Mouse (Mus musculus): Measurements from ENCODE around the gene Hist1h2bn. TPM values are rescaled to one million over a fixed set of nuclear protein-coding genes. Genes with fewer than 3 reads are reported as not detected.
"Not testable (repeated sequence)": the region's sequence is repeated elsewhere in the genome, so short reads cannot be mapped to it uniquely, and the experiment has no call there.

Hist1h2bn gene
- polyA plus RNA-seq, 1 experiment from 2014 or later, result 3.5 TPM

GRCm38 (mm10) chr13:21715864-21716539 lies 37.9 kb upstream of the Hist1h2bn start, which contains the start of the genes Hist1h2bl and Hist1h2ai:
TSS of gene Hist1h2bl (minus strand) at chr13:21716143.
TSS of gene Hist1h2ai (plus strand) at chr13:21716422.
- H3K36me3 ChIP-seq (ENCODE audit: control insufficient read depth, insufficient read depth, low read length); H3K27me3 ChIP-seq (replicated peaks; ENCODE audit: control insufficient read depth, insufficient read depth, low read length); H3K9me3 ChIP-seq (ENCODE audit: control insufficient read depth, low read length): not testable (repeated sequence)
- DNase-seq (ENCODE audit: low spot score), result peak; percentile 99
- Histone ChIP-seq H3K9ac (ENCODE audit: low read depth, low read length) (peak within 1 kb of the TSS; percentile 72), H3K4me3 (ENCODE audit: low read depth, low read length) (peak within 1 kb of the TSS; percentile 48), H3K27ac (replicated peaks; ENCODE audit: low read depth, low read length) (peak within 1 kb of the TSS; percentile 93), H3K4me1 (ENCODE audit: control insufficient read depth, insufficient read depth, low read length) (peaks cover 23% of the 10 kb centered on the region), H3K4me2 (ENCODE audit: low read depth, low read length) (peak within 1 kb of the TSS; percentile 75)
- 0% methylated on average over 23 of the region's 50 CpGs for WGBS
- peak; percentile 92 for ATAC-seq (ENCODE audit: low read depth)

GRCm38 (mm10) chr13:21716540-21717391 lies 37.2 kb upstream of the Hist1h2bn start:
- not testable (repeated sequence) for H3K27me3 ChIP-seq (replicated peaks; ENCODE audit: control insufficient read depth, insufficient read depth, low read length); H3K9me3 ChIP-seq (ENCODE audit: control insufficient read depth, low read length); H3K36me3 ChIP-seq (ENCODE audit: control insufficient read depth, insufficient read depth, low read length)
- H3K27ac ChIP-seq (replicated peaks; ENCODE audit: low read depth, low read length), result peak overlapping the region; percentile 93
- DNase-seq (ENCODE audit: low spot score) (peak; percentile 61), ATAC-seq (ENCODE audit: low read depth) (peak; percentile 4; the same call in 1 of the 2 replicates)
- peak overlapping the region; percentile 69 for H3K9ac ChIP-seq (ENCODE audit: low read depth, low read length)
- peak overlapping the region; percentile 48 for H3K4me3 ChIP-seq (ENCODE audit: low read depth, low read length)
- 0% methylated on average over 8 of the region's 38 CpGs for WGBS
- peaks cover 25% of the 10 kb centered on the region for H3K4me1 ChIP-seq (ENCODE audit: control insufficient read depth, insufficient read depth, low read length)
- peak overlapping the region; percentile 75 for H3K4me2 ChIP-seq (ENCODE audit: low read depth, low read length)

- ATAC-seq (ENCODE audit: low read depth), result peak; percentile 42
- not testable (repeated sequence) for H3K36me3 ChIP-seq (ENCODE audit: control insufficient read depth, insufficient read depth, low read length); H3K9me3 ChIP-seq (ENCODE audit: control insufficient read depth, low read length); H3K27me3 ChIP-seq (replicated peaks; ENCODE audit: control insufficient read depth, insufficient read depth, low read length)
- Histone ChIP-seq H3K4me3 (ENCODE audit: low read depth, low read length) (peak within 1 kb of the TSS; percentile 48), H3K9ac (ENCODE audit: low read depth, low read length) (peak within 1 kb of the TSS; percentile 73), H3K4me1 (ENCODE audit: control insufficient read depth, insufficient read depth, low read length) (peaks cover 27% of the 10 kb centered on the region), H3K4me2 (ENCODE audit: low read depth, low read length) (peak within 1 kb of the TSS; percentile 75), H3K27ac (replicated peaks; ENCODE audit: low read depth, low read length) (peak within 1 kb of the TSS; percentile 93)
- peak; percentile 97 for DNase-seq (ENCODE audit: low spot score)
- under 1% methylated on average over 20 of the region's 56 CpGs for WGBS
Observed at GRCm38 (mm10) chr13:21717397-21718357, 36.2 kb upstream of the Hist1h2bn start, which contains the start of gene Hist1h3h. TSS of gene Hist1h3h (plus strand) at chr13:21717659.

- H3K36me3 ChIP-seq (ENCODE audit: control insufficient read depth, insufficient read depth, low read length), result no peaks in the 10 kb centered on the region
- peaks cover 28% of the 10 kb centered on the region for H3K4me1 ChIP-seq (ENCODE audit: control insufficient read depth, insufficient read depth, low read length)
- H3K9me3 ChIP-seq (ENCODE audit: control insufficient read depth, low read length), result no peaks in the 10 kb centered on the region
- 42% methylated on average over 4 of the region's 4 CpGs for WGBS
- H3K27me3 ChIP-seq (replicated peaks; ENCODE audit: control insufficient read depth, insufficient read depth, low read length), result no peaks in the 10 kb centered on the region
- H3K27ac ChIP-seq (replicated peaks; ENCODE audit: low read depth, low read length), result peak overlapping the region; percentile 90
- no peak for DNase-seq (ENCODE audit: low spot score)
- ATAC-seq (ENCODE audit: low read depth), result no peak
- H3K4me3 ChIP-seq (ENCODE audit: low read depth, low read length), result peak overlapping the region; percentile 48
- peak overlapping the region; percentile 73 for H3K9ac ChIP-seq (ENCODE audit: low read depth, low read length)
- peak overlapping the region; percentile 66 for H3K4me2 ChIP-seq (ENCODE audit: low read depth, low read length)
Observed at GRCm38 (mm10) chr13:21718381-21719080, 35.4 kb upstream of the Hist1h2bn start.

- peak; percentile 2; the same call in 1 of the 2 replicates for ATAC-seq (ENCODE audit: low read depth)
- H3K4me2 ChIP-seq (ENCODE audit: low read depth, low read length), result peak overlapping the region; percentile 52
- peak overlapping the region; percentile 88 for H3K27ac ChIP-seq (replicated peaks; ENCODE audit: low read depth, low read length)
- not testable (repeated sequence) for DNase-seq (ENCODE audit: low spot score); H3K27me3 ChIP-seq (replicated peaks; ENCODE audit: control insufficient read depth, insufficient read depth, low read length); H3K36me3 ChIP-seq (ENCODE audit: control insufficient read depth, insufficient read depth, low read length); H3K9me3 ChIP-seq (ENCODE audit: control insufficient read depth, low read length)
- peaks cover 21% of the 10 kb centered on the region for H3K4me1 ChIP-seq (ENCODE audit: control insufficient read depth, insufficient read depth, low read length)
- 3% methylated on average over 15 of the region's 44 CpGs for WGBS
- peak overlapping the region; percentile 42 for H3K4me3 ChIP-seq (ENCODE audit: low read depth, low read length)
- H3K9ac ChIP-seq (ENCODE audit: low read depth, low read length), result peak overlapping the region; percentile 60
Observed at GRCm38 (mm10) chr13:21721107-21721756, 32.7 kb upstream of the Hist1h2bn start.

- peak within 1 kb of the TSS; percentile 42 for H3K4me3 ChIP-seq (ENCODE audit: low read depth, low read length)
- peak within 1 kb of the TSS; percentile 88 for H3K27ac ChIP-seq (replicated peaks; ENCODE audit: low read depth, low read length)
- ATAC-seq (ENCODE audit: low read depth) (peak; percentile 97), DNase-seq (ENCODE audit: low spot score) (peak; percentile 98)
- peaks cover 20% of the 10 kb centered on the region for H3K4me1 ChIP-seq (ENCODE audit: control insufficient read depth, insufficient read depth, low read length)
- not testable (repeated sequence) for H3K9me3 ChIP-seq (ENCODE audit: control insufficient read depth, low read length); H3K36me3 ChIP-seq (ENCODE audit: control insufficient read depth, insufficient read depth, low read length); H3K27me3 ChIP-seq (replicated peaks; ENCODE audit: control insufficient read depth, insufficient read depth, low read length)
- peak within 1 kb of the TSS; percentile 52 for H3K4me2 ChIP-seq (ENCODE audit: low read depth, low read length)
- under 1% methylated on average over 19 of the region's 37 CpGs for WGBS
- peak within 1 kb of the TSS; percentile 62 for H3K9ac ChIP-seq (ENCODE audit: low read depth, low read length)
Observed at GRCm38 (mm10) chr13:21721757-21722372, 32.1 kb upstream of the Hist1h2bn start, which contains the start of gene Hist1h2bm. TSS of gene Hist1h2bm (plus strand) at chr13:21722044.

GRCm38 (mm10) chr13:21722373-21722925 lies 31.5 kb upstream of the Hist1h2bn start:
- 5% methylated on average over 4 of the region's 11 CpGs for WGBS
- Histone ChIP-seq H3K36me3 (ENCODE audit: control insufficient read depth, insufficient read depth, low read length) (no peaks in the 10 kb centered on the region), H3K9me3 (ENCODE audit: control insufficient read depth, low read length) (no peaks in the 10 kb centered on the region), H3K4me1 (ENCODE audit: control insufficient read depth, insufficient read depth, low read length) (peaks cover 19% of the 10 kb centered on the region), H3K27me3 (replicated peaks; ENCODE audit: control insufficient read depth, insufficient read depth, low read length) (no peaks in the 10 kb centered on the region), H3K27ac (replicated peaks; ENCODE audit: low read depth, low read length) (peak overlapping the region; percentile 86), H3K4me2 (ENCODE audit: low read depth, low read length) (peak overlapping the region; percentile 52), H3K9ac (ENCODE audit: low read depth, low read length) (peak overlapping the region; percentile 62), H3K4me3 (ENCODE audit: low read depth, low read length) (peak overlapping the region; percentile 42)
- ATAC-seq (ENCODE audit: low read depth), result no peak; the same call in 1 of the 2 replicates
- peak; percentile 64 for DNase-seq (ENCODE audit: low spot score)
